Mouse (Mus musculus): Measurements from ENCODE around the gene Med23. TPM values are rescaled to one million over a fixed set of nuclear protein-coding genes. Genes with fewer than 3 reads are reported as not detected.

The Med23 gene
- polyA plus RNA-seq, 1 experiment = 19.5 TPM

- H3K4me1 ChIP-seq (ENCODE audit: control insufficient read depth, insufficient read depth, low read length) = peaks cover 2% of the 10 kb centered on the region; the same call in 1 of the 2 replicates
- TF ChIP-seq POLR2A (IDR thresholded peaks at IDR 0.05; ENCODE audit: control insufficient read depth, low read depth, low read length) (no peak), CTCF (IDR thresholded peaks at IDR 0.05; ENCODE audit: control insufficient read depth, insufficient read depth, insufficient replicate concordance, low read depth, low read length) (no peak)
- H3K27ac ChIP-seq (ENCODE audit: control insufficient read depth, insufficient read depth, low read depth, low read length) = no peak overlapping the region
- no peaks in the 10 kb centered on the region for H3K36me3 ChIP-seq (ENCODE audit: control insufficient read depth, insufficient read depth, low read length)
- no peak overlapping the region for H3K4me3 ChIP-seq (ENCODE audit: control insufficient read depth, low read depth, low read length)
- H3K27me3 ChIP-seq (ENCODE audit: control insufficient read depth, insufficient read depth, low read length) = no peaks in the 10 kb centered on the region
Observed at GRCm38 (mm10) chr10:24924296-24924695, 54.5 kb downstream of the Med23 start.

GRCm38 (mm10) chr10:24926380-24926779, 56.6 kb downstream of the Med23 start:
- no peak overlapping the region for H3K4me3 ChIP-seq (ENCODE audit: control insufficient read depth, low read depth, low read length)
- TF ChIP-seq CTCF (IDR thresholded peaks at IDR 0.05; ENCODE audit: control insufficient read depth, insufficient read depth, insufficient replicate concordance, low read depth, low read length) = no peak
- no peak for TF ChIP-seq POLR2A (IDR thresholded peaks at IDR 0.05; ENCODE audit: control insufficient read depth, low read depth, low read length)
- no peak overlapping the region for H3K27ac ChIP-seq (ENCODE audit: control insufficient read depth, insufficient read depth, low read depth, low read length)
- peaks cover 2% of the 10 kb centered on the region; the same call in 1 of the 2 replicates for H3K4me1 ChIP-seq (ENCODE audit: control insufficient read depth, insufficient read depth, low read length)
- no peaks in the 10 kb centered on the region for H3K36me3 ChIP-seq (ENCODE audit: control insufficient read depth, insufficient read depth, low read length)
- no peaks in the 10 kb centered on the region for H3K27me3 ChIP-seq (ENCODE audit: control insufficient read depth, insufficient read depth, low read length)

GRCm38 (mm10) chr10:24926962-24927720, 57.4 kb downstream of the Med23 start, which contains the start of gene Arg1:
TSS of gene Arg1 (minus strand) at chr10:24927484.
- Histone ChIP-seq H3K4me1 (ENCODE audit: control insufficient read depth, insufficient read depth, low read length) (peaks cover 2% of the 10 kb centered on the region; the same call in 1 of the 2 replicates), H3K36me3 (ENCODE audit: control insufficient read depth, insufficient read depth, low read length) (no peaks in the 10 kb centered on the region), H3K27me3 (ENCODE audit: control insufficient read depth, insufficient read depth, low read length) (no peaks in the 10 kb centered on the region), H3K27ac (ENCODE audit: control insufficient read depth, insufficient read depth, low read depth, low read length) (no peak within 1 kb of the TSS), H3K4me3 (ENCODE audit: control insufficient read depth, low read depth, low read length) (no peak within 1 kb of the TSS)
- TF ChIP-seq POLR2A (IDR thresholded peaks at IDR 0.05; ENCODE audit: control insufficient read depth, low read depth, low read length) = no peak
- TF ChIP-seq CTCF (IDR thresholded peaks at IDR 0.05; ENCODE audit: control insufficient read depth, insufficient read depth, insufficient replicate concordance, low read depth, low read length) = no peak

GRCm38 (mm10) chr10:24928072-24928471, 58.3 kb downstream of the Med23 start:
- Histone ChIP-seq H3K4me3 (ENCODE audit: control insufficient read depth, low read depth, low read length) (no peak overlapping the region), H3K27ac (ENCODE audit: control insufficient read depth, insufficient read depth, low read depth, low read length) (no peak overlapping the region), H3K27me3 (ENCODE audit: control insufficient read depth, insufficient read depth, low read length) (no peaks in the 10 kb centered on the region), H3K36me3 (ENCODE audit: control insufficient read depth, insufficient read depth, low read length) (no peaks in the 10 kb centered on the region), H3K4me1 (ENCODE audit: control insufficient read depth, insufficient read depth, low read length) (peaks cover 2% of the 10 kb centered on the region; the same call in 1 of the 2 replicates)
- TF ChIP-seq CTCF (IDR thresholded peaks at IDR 0.05; ENCODE audit: control insufficient read depth, insufficient read depth, insufficient replicate concordance, low read depth, low read length) = no peak
- no peak for TF ChIP-seq POLR2A (IDR thresholded peaks at IDR 0.05; ENCODE audit: control insufficient read depth, low read depth, low read length)

- no peak for TF ChIP-seq POLR2A (IDR thresholded peaks at IDR 0.05; ENCODE audit: control insufficient read depth, low read depth, low read length)
- peaks cover 2% of the 10 kb centered on the region; the same call in 1 of the 2 replicates for H3K4me1 ChIP-seq (ENCODE audit: control insufficient read depth, insufficient read depth, low read length)
Observed at GRCm38 (mm10) chr10:24930143-24930542, 60.4 kb downstream of the Med23 start.

GRCm38 (mm10) chr10:24947871-24948270, 78.1 kb downstream of the Med23 start:
- H3K4me1 ChIP-seq (ENCODE audit: control insufficient read depth, insufficient read depth, low read length) = no peaks in the 10 kb centered on the region
- TF ChIP-seq POLR2A (IDR thresholded peaks at IDR 0.05; ENCODE audit: control insufficient read depth, low read depth, low read length) (no peak), CTCF (IDR thresholded peaks at IDR 0.05; ENCODE audit: control insufficient read depth, insufficient read depth, insufficient replicate concordance, low read depth, low read length) (no peak)
- no peak overlapping the region for H3K4me3 ChIP-seq (ENCODE audit: control insufficient read depth, low read depth, low read length)

More at GRCm38 (mm10) chr10:24930143-24930542, 60.4 kb downstream of the Med23 start:
- H3K36me3 ChIP-seq (ENCODE audit: control insufficient read depth, insufficient read depth, low read length) = no peaks in the 10 kb centered on the region
- no peak overlapping the region for H3K4me3 ChIP-seq (ENCODE audit: control insufficient read depth, low read depth, low read length)
- H3K27ac ChIP-seq (ENCODE audit: control insufficient read depth, insufficient read depth, low read depth, low read length) = no peak overlapping the region
- H3K27me3 ChIP-seq (ENCODE audit: control insufficient read depth, insufficient read depth, low read length) = no peaks in the 10 kb centered on the region

GRCm38 (mm10) chr10:24948278-24948677, 78.5 kb downstream of the Med23 start:
- Histone ChIP-seq H3K4me3 (ENCODE audit: control insufficient read depth, low read depth, low read length) (no peak overlapping the region), H3K27me3 (ENCODE audit: control insufficient read depth, insufficient read depth, low read length) (no peaks in the 10 kb centered on the region), H3K36me3 (ENCODE audit: control insufficient read depth, insufficient read depth, low read length) (no peaks in the 10 kb centered on the region), H3K4me1 (ENCODE audit: control insufficient read depth, insufficient read depth, low read length) (no peaks in the 10 kb centered on the region), H3K27ac (ENCODE audit: control insufficient read depth, insufficient read depth, low read depth, low read length) (no peak overlapping the region)
- no peak for TF ChIP-seq POLR2A (IDR thresholded peaks at IDR 0.05; ENCODE audit: control insufficient read depth, low read depth, low read length)
- no peak for TF ChIP-seq CTCF (IDR thresholded peaks at IDR 0.05; ENCODE audit: control insufficient read depth, insufficient read depth, insufficient replicate concordance, low read depth, low read length)

More at GRCm38 (mm10) chr10:24947871-24948270, 78.1 kb downstream of the Med23 start:
- Histone ChIP-seq H3K27me3 (ENCODE audit: control insufficient read depth, insufficient read depth, low read length) (no peaks in the 10 kb centered on the region), H3K27ac (ENCODE audit: control insufficient read depth, insufficient read depth, low read depth, low read length) (no peak overlapping the region), H3K36me3 (ENCODE audit: control insufficient read depth, insufficient read depth, low read length) (no peaks in the 10 kb centered on the region)
